Mouse (Mus musculus) embryonic facial prominence, embryonic 14.5 days (tissue): ENCODE data around the gene Abcb4. TPM values are rescaled to one million over a fixed set of nuclear protein-coding genes. Genes with fewer than 3 reads are reported as not detected.
A peak's percentile ranks its signal among the peaks of the same experiment; 100 is the strongest.
"Not testable (repeated sequence)": the region's sequence is repeated elsewhere in the genome, so short reads cannot be mapped to it uniquely, and the experiment has no call there.

Source experiments
- ATAC-seq: fragments of 200-750 bp; cut with Nextera tagmentation; 2 replicates; pipeline ENCODE4 v1.8.0; 2017; ENCODE audit warnings: low read depth, moderate number of reproducible peaks, moderate TSS enrichment
- DNase-seq: peaks from one replicate; pipeline ENCODE4 v3.0.0-alpha.2; 2015; ENCODE audit warnings: low spot score
- H3K27ac ChIP-seq: fragments of 300-500 bp; sonication (generic); replicated peaks from 2 replicates; pipeline ENCODE4 v1.5.1; 2014; ENCODE audit warnings: low read depth, mild to moderate bottlenecking, low read length, moderate library complexity
- H3K27me3 ChIP-seq: fragments of 300-500 bp; sonication (generic); replicated peaks from 2 replicates; pipeline ENCODE4 v1.6.1; 2014; ENCODE audit warnings: low read length; ENCODE audit not compliant: control insufficient read depth, insufficient read depth
- H3K36me3 ChIP-seq: fragments of 300-500 bp; sonication (generic); 2 replicates; pipeline ENCODE4 v1.6.1; 2014; ENCODE audit warnings: low read length, mixed read lengths; ENCODE audit not compliant: control insufficient read depth, insufficient read depth
- H3K4me1 ChIP-seq: fragments of 300-500 bp; sonication (generic); 2 replicates; pipeline ENCODE4 v1.6.1; 2014; ENCODE audit warnings: antibody characterized with exemption, low read length; ENCODE audit not compliant: control insufficient read depth, insufficient read depth
- H3K4me2 ChIP-seq: fragments of 300-500 bp; sonication (generic); 2 replicates; pipeline ENCODE4 v1.6.1; 2014; ENCODE audit warnings: low read depth, mild to moderate bottlenecking, low read length, moderate library complexity, mixed read lengths
- H3K4me3 ChIP-seq: fragments of 300-500 bp; sonication (generic); 2 replicates; pipeline ENCODE4 v1.5.1; 2014; ENCODE audit warnings: low read depth, mild to moderate bottlenecking, low read length
- H3K9ac ChIP-seq: fragments of 300-500 bp; sonication (generic); 2 replicates; pipeline ENCODE4 v1.6.1; 2014; ENCODE audit warnings: low read depth, mild to moderate bottlenecking, low read length, moderate library complexity, mixed read lengths
- H3K9me3 ChIP-seq: fragments of 300-500 bp; sonication (generic); 2 replicates; pipeline ENCODE4 v1.6.1; 2016; ENCODE audit warnings: low read length; ENCODE audit not compliant: control insufficient read depth
- WGBS: fragments of 180-500 bp; shearing (Covaris S2); extraction: QIAGEN DNeasy Blood & Tissue Kit; methylation state at CpG from one replicate; pipeline ENCODE4 v1.1.7; 2014; 5-methylcytosine and 5-hydroxymethylcytosine counted together
- polyA plus RNA-seq: library from polyadenylated mRNA; unstranded; fragments of >200 nt; fragmentation: Nextera tagmentation; extraction: Ambion mirVana; gene quantifications from 2 replicates; pipeline ENCODE4 v1.2.1, GENCODE M21; 2014

The Abcb4 gene
- polyA plus RNA-seq = 0.47 and 0.60 TPM in 2 replicates

DNA sequence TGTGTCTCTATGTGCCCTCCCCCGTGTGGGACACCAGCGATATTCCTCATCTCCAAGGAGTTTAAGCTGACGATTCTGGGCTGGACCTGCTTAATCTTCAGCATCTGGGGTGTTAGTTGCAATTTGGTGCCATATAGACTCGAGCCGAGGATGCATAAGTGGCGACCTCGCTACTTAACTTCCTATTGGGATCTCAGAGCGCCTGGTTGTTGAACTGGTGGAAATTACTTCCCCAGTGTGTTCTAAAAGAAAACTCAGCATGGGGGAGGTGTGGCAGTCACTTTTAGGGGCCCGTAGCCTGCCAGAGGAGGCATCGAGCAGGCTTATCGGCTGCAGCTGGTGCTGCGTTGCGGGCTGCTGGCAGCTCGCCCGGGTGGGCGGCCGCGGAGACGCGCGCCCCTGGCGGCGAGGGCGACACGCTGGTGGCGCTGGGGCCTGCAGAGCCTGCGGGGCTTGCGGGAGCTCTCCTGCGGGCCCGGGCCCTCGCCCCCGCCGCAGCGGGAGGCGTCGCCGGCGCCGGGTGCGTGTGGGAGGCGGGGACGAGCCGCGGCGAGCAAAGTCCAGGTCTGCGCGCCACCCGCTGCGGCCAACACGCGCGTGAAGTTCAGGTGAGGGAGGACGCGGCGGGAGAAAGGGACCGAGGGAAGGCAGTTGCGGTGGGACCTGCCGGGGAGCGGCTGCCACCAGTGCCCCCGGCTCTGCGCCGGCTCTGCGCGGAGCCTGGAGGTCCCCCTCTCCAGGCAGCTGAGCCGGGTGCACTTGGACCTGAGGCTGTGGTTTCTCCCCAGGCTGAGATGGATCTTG is at the start of gene Abcb4:
Abcb4 (plus strand) TSS at position 418 of the 804 bp plus-strand sequence.
- peak within 1 kb of the TSS; percentile 95 for H3K4me2 ChIP-seq
- DNase-seq = peak; percentile 57
- WGBS = 1% methylated on average over 22 of the region's 65 CpGs
- H3K27me3 ChIP-seq = peaks cover 24% of the 10 kb centered on the region
- H3K27ac ChIP-seq = no peak within 1 kb of the TSS
- H3K9ac ChIP-seq = peak within 1 kb of the TSS; percentile 65
- peak within 1 kb of the TSS; percentile 63 for H3K4me3 ChIP-seq
- H3K9me3 ChIP-seq = peaks cover 4% of the 10 kb centered on the region; the same call in 1 of the 2 replicates
- 0 out of 2 replicates have a peak, but pooled peaks cover 6% of the 10 kb centered on the region for H3K4me1 ChIP-seq
- no peaks in the 10 kb centered on the region for H3K36me3 ChIP-seq
- ATAC-seq = peak; percentile 89

DNA sequence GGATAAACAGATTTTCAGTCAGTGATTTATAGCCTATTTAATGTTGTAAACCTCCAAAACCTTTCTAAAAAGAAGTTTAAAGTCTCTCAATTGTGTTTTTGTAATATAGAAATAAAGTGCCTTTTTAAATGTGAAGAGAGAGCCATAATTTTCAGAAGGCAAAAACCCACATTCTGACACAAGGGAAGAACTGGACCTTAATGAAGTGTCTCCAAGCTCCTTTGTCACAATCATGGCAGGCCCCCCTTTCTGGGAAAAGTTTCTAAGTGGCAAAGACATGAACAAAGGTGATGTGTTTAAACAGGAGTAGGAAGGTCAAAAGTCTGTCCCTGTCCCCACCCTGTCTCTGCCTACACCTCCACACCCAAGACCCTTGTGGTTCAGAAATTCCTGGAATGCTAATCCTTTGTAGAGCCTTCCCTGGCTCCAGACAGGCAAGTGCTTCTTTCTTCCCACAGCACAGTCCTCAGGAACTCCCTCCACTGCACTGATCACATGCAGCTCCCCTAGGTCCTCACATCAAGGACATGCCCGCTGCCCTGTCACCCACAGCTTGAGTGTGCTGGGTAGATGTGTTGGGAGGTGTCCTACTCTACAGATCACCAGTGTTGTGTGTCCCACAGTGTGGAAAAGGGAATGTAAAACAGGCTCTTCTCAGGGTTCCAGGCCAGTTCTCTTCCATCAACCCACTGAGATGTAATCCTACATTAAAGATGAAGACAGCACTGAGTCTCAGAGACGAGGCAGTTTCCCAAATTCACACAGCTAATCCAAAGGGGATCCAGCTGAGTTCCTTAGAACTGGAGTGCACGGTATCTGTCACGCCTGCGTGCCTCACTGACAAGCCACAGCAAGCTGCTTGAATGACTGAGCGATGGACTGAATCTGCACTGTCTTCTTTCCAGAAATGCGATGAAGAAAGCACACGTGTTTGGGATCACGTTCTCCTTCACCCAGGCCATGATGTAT is 44.6 kb upstream of the Abcb4 start:
- not testable (repeated sequence) for DNase-seq, H3K4me3 ChIP-seq, H3K27ac ChIP-seq, H3K9me3 ChIP-seq, H3K9ac ChIP-seq, H3K4me1 ChIP-seq, H3K27me3 ChIP-seq, ATAC-seq, H3K4me2 ChIP-seq, H3K36me3 ChIP-seq
- WGBS = 59% methylated on average over 3 of the region's 9 CpGs

DNA sequence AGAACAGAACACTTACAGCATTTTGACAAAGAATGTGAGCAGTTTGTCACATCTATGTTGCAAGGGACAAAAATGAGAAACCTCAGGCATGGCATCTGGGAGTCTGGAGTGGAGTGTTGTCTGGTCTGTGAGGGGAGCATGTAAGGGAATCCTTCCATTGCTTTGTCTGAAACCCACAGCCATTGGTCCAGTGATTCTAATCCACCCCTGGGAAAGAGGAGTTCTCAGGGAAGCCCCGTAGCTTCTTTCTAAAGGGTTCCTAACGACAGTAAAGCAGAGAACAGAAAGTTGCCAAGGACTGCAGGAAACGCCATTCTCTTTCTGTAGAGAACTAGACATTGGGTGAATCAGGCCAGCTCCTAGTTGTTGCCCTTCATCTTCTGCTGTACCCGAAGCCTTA is 42.7 kb upstream of the Abcb4 start:
- 62% methylated on average over 4 of the region's 4 CpGs for WGBS
- H3K4me3 ChIP-seq = no peak overlapping the region
- H3K9me3 ChIP-seq = no peaks in the 10 kb centered on the region
- no peaks in the 10 kb centered on the region for H3K4me1 ChIP-seq
- ATAC-seq = no peak
- H3K4me2 ChIP-seq = no peak overlapping the region
- H3K27me3 ChIP-seq = no peaks in the 10 kb centered on the region
- no peak overlapping the region for H3K27ac ChIP-seq
- H3K36me3 ChIP-seq = no peaks in the 10 kb centered on the region
- DNase-seq = no peak
- no peak overlapping the region for H3K9ac ChIP-seq

DNA sequence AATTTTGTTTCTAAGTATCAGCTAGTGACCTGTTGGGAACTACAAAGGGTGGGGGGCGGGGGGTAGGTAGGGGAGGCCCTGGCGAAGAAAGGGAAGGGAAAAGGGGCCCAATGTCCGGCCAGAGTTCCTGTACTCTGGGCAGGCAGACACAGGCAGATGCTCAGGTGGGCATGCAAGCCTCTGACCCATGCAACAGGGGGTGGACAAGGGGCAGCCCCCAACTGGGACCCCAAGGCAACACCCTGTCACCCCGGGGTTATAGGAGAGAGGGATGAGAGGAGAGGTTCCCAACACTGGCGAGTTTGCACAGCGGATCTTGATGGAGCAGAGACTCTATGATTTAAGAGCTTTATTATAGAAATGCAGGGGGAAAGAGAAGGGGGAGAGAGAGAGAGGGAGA is 36.3 kb upstream of the Abcb4 start:
- Histone ChIP-seq H3K27ac (no peak overlapping the region), H3K36me3 (no peaks in the 10 kb centered on the region), H3K9ac (no peak overlapping the region), H3K9me3 (no peaks in the 10 kb centered on the region), H3K27me3 (no peaks in the 10 kb centered on the region), H3K4me1 (no peaks in the 10 kb centered on the region), H3K4me2 (no peak overlapping the region), H3K4me3 (no peak overlapping the region)
- 71% methylated on average over 6 of the region's 6 CpGs for WGBS
- no peak for DNase-seq
- no peak for ATAC-seq

- Histone ChIP-seq H3K9ac (no peak overlapping the region), H3K4me2 (no peak overlapping the region), H3K9me3 (no peaks in the 10 kb centered on the region), H3K36me3 (no peaks in the 10 kb centered on the region), H3K27me3 (no peaks in the 10 kb centered on the region), H3K4me1 (no peaks in the 10 kb centered on the region), H3K27ac (no peak overlapping the region), H3K4me3 (no peak overlapping the region)
- 65% methylated on average over 1 of the region's 1 CpGs for WGBS
- ATAC-seq (no peak), DNase-seq (no peak)
Measured at GRCm38 (mm10) chr5:8861811-8862210, 31.7 kb upstream of the Abcb4 start.

DNA sequence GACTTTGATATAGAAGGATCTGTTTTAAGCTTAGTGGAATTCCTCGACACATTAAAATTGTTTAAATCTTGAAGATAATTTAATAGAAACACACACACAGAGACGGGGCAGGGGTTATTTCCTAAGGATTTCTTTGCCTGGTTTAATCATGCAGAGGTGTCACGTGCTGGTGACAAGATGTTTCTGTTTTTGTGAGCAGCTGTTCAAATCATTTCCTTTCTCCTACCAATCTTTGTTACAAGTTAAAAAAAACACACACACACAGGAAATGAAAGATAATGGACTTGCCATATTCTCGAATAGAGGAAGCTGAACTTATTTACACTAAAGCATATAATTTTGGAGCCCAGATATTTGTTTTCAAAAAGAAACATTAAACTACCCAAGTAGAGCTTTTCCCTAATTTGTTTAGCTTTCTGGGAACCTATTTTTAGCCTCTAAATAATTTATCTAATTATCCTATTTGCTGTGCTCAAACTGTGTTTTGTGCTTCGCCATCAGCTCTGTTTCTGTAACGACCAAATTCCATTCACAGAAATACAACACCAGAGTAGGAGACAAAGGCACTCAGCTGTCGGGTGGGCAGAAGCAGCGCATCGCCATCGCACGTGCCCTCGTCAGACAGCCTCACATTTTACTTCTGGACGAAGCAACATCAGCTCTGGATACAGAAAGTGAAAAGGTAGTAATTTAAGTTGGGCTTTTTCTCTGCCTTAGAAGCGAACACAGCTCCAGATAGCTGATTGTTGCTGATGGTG is 29.8 kb upstream of the Abcb4 start:
- no peak overlapping the region for H3K9ac ChIP-seq
- WGBS = 50% methylated on average over 14 of the region's 14 CpGs
- ATAC-seq (no peak), DNase-seq (peak; percentile 19)
- H3K4me1 ChIP-seq = no peaks in the 10 kb centered on the region
- no peaks in the 10 kb centered on the region for H3K9me3 ChIP-seq
- H3K36me3 ChIP-seq = no peaks in the 10 kb centered on the region
- H3K4me3 ChIP-seq = no peak overlapping the region
- H3K4me2 ChIP-seq = no peak overlapping the region
- H3K27me3 ChIP-seq = no peaks in the 10 kb centered on the region
- no peak overlapping the region for H3K27ac ChIP-seq

GRCm38 (mm10) chr5:8865630-8866029 is 27.9 kb upstream of the Abcb4 start:
- not testable (repeated sequence) for H3K36me3 ChIP-seq, H3K4me3 ChIP-seq, DNase-seq, H3K4me1 ChIP-seq, H3K9ac ChIP-seq, H3K27me3 ChIP-seq, H3K9me3 ChIP-seq, H3K4me2 ChIP-seq, ATAC-seq, H3K27ac ChIP-seq
- WGBS = 97% methylated on average over 11 of the region's 11 CpGs

DNA sequence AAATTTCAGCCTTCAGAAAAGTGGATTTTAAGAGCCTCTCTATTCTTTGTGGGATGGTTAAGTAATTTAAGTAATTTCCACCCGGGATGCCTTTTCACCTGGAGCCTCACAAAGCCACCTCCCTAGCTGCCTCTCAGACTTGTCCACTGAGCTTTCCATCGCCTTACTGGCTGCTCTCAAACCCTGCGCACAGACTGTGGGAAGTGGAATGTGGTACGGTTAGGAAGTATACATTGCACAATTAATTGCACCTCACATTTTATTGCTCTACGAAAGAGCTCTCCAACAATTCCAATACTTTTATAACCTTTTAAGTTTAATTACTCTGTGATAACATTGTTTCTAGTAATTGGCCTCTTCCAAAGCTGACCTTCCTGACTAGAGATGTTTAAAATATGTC is 27.2 kb upstream of the Abcb4 start:
- no peak overlapping the region for H3K4me3 ChIP-seq
- no peaks in the 10 kb centered on the region for H3K9me3 ChIP-seq
- WGBS = 79% methylated on average over 5 of the region's 5 CpGs
- H3K4me2 ChIP-seq = no peak overlapping the region
- H3K27me3 ChIP-seq = no peaks in the 10 kb centered on the region
- ATAC-seq (no peak), DNase-seq (no peak)
- no peak overlapping the region for H3K27ac ChIP-seq
- no peaks in the 10 kb centered on the region for H3K4me1 ChIP-seq
- no peak overlapping the region for H3K9ac ChIP-seq
- H3K36me3 ChIP-seq = no peaks in the 10 kb centered on the region
